Mouse (Mus musculus) G1E (cell line): ENCODE results near the gene 1700067K01Rik.

Source experiments
- CTCF ChIP-seq: IDR thresholded peaks from 2 replicates; pipeline ENCODE4 v1.5.1; 2012; ENCODE audit warnings: low read depth, low read length, inconsistent platforms, mixed read lengths
- GATA1 ChIP-seq: IDR thresholded peaks from 2 replicates; pipeline ENCODE4 v1.6.1; 2012; ENCODE audit warnings: borderline replicate concordance, low read length, inconsistent platforms, mixed read lengths
- GATA2 ChIP-seq: IDR thresholded peaks from 2 replicates; pipeline ENCODE4 v1.6.1; 2012; ENCODE audit warnings: low read depth, low read length, inconsistent platforms, borderline replicate concordance
- POLR2AphosphoS5 ChIP-seq: IDR thresholded peaks from 2 replicates; pipeline ENCODE4 v1.6.1; 2012; ENCODE audit warnings: low read depth, low read length, inconsistent platforms; ENCODE audit not compliant: insufficient replicate concordance
- TAL1 ChIP-seq: conservative IDR thresholded peaks from 2 replicates; pipeline ENCODE4 v1.6.1; 2012; ENCODE audit warnings: low read depth, low read length, inconsistent platforms, mixed read lengths

DNA sequence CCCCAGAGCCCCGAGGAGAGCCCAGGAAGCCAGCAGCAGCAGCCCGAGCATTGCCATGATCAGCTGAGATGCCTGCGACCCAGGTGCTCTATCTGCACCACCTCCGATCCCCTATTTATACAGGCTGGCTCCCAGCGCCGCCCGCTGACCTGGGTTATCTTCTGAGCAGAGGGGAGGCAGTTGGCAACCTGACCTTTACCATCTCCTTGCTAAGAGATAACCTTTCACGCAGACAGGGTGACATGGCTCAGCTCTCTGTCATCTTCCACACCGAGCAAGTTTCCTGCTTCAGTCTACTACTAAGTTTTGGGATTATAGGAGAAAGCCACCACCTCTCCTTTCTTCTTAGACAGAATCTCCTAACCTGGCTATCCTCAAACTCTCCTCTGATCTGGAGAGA lies 43.6 kb downstream of the 1700067K01Rik start, which contains the start of gene Rln3:
- no peak for TF ChIP-seq CTCF
- no peak for TF ChIP-seq POLR2AphosphoS5
- TF ChIP-seq TAL1, result no peak
- no peak for TF ChIP-seq GATA1
- no peak for TF ChIP-seq GATA2
